Mouse (Mus musculus): Measurements from ENCODE around the gene Hmgcll1. TPM values are rescaled to one million over a fixed set of nuclear protein-coding genes. Genes with fewer than 3 reads are reported as not detected.

Hmgcll1 gene
- polyA plus RNA-seq, 1 experiment from 2014 or later, result 9.5 TPM

- Histone ChIP-seq H3K9me3 (ENCODE audit: low read depth, low read length) (no peaks in the 10 kb centered on the region), H3K4me1 (ENCODE audit: insufficient read depth) (no peaks in the 10 kb centered on the region), H3K27me3 (ENCODE audit: insufficient read depth, low read length) (no peaks in the 10 kb centered on the region), H3K4me3 (ENCODE audit: low read depth, low read length) (no peak overlapping the region), H3K4me2 (no peak overlapping the region), H3K27ac (ENCODE audit: low read depth) (no peak overlapping the region), H3K9ac (no peak overlapping the region), H3K36me3 (ENCODE audit: insufficient read depth) (no peaks in the 10 kb centered on the region)
- DNase-seq (peak; percentile 50), ATAC-seq (ENCODE audit: insufficient read depth) (no peak)
- WGBS, result 33% methylated on average over 3 of the region's 3 CpGs
- TF ChIP-seq CTCF (IDR thresholded peaks at IDR 0.05; ENCODE audit: low read depth), result peak; percentile 31
Measured at GRCm38 (mm10) chr9:76168355-76168754, 153.7 kb downstream of the Hmgcll1 start.

- Histone ChIP-seq H3K4me1 (ENCODE audit: insufficient read depth) (no peaks in the 10 kb centered on the region), H3K27me3 (ENCODE audit: insufficient read depth, low read length) (no peaks in the 10 kb centered on the region), H3K9me3 (ENCODE audit: low read depth, low read length) (no peaks in the 10 kb centered on the region), H3K9ac (no peak overlapping the region), H3K36me3 (ENCODE audit: insufficient read depth) (no peaks in the 10 kb centered on the region), H3K4me3 (ENCODE audit: low read depth, low read length) (no peak overlapping the region), H3K27ac (ENCODE audit: low read depth) (no peak overlapping the region), H3K4me2 (no peak overlapping the region)
- TF ChIP-seq CTCF (IDR thresholded peaks at IDR 0.05; ENCODE audit: low read depth), result no peak
- WGBS, result 42% methylated on average over 5 of the region's 5 CpGs
- DNase-seq, result peak; percentile 49
- ATAC-seq (ENCODE audit: insufficient read depth), result 0 out of 2 replicates have a peak, but pooled peaks have one; percentile 21
Measured at GRCm38 (mm10) chr9:76172686-76173295, 158.1 kb downstream of the Hmgcll1 start.

- Histone ChIP-seq H3K9ac (no peak overlapping the region), H3K9me3 (ENCODE audit: low read depth, low read length) (no peaks in the 10 kb centered on the region), H3K4me1 (ENCODE audit: insufficient read depth) (no peaks in the 10 kb centered on the region), H3K27ac (ENCODE audit: low read depth) (no peak overlapping the region), H3K36me3 (ENCODE audit: insufficient read depth) (no peaks in the 10 kb centered on the region), H3K4me2 (no peak overlapping the region), H3K4me3 (ENCODE audit: low read depth, low read length) (no peak overlapping the region), H3K27me3 (ENCODE audit: insufficient read depth, low read length) (no peaks in the 10 kb centered on the region)
- no peak for TF ChIP-seq CTCF (IDR thresholded peaks at IDR 0.05; ENCODE audit: low read depth)
- DNase-seq (no peak), ATAC-seq (ENCODE audit: insufficient read depth) (no peak)
Measured at GRCm38 (mm10) chr9:76179221-76179620, 164.6 kb downstream of the Hmgcll1 start.

Other genes starting within 250 kb of the Hmgcll1 start
- 37.6 and 39.0 TPM in 2 replicates for gene Bmp5, start 239.5 kb upstream of the Hmgcll1 start, polyA plus RNA-seq (2014; fragmentation: Nextera tagmentation; extraction: Ambion mirVana)
- not detected in 2 replicates for gene Gfral, start 198.8 kb downstream of the Hmgcll1 start, polyA plus RNA-seq (2014; fragmentation: Nextera tagmentation; extraction: Ambion mirVana)

All from lung, embryonic 14.5 days (tissue).